Mouse (Mus musculus) bone marrow, adult 2 months (tissue): Measurements from ENCODE around the gene Il18.

Experiments used
- CTCF ChIP-seq: fragments of 200-500 bp; IDR thresholded peaks from 2 replicates; pipeline ENCODE4 v1.5.1; 2011; ENCODE audit warnings: low read length, control low read depth; ENCODE audit not compliant: control insufficient read depth, insufficient read depth
- POLR2A ChIP-seq: fragments of 200-500 bp; IDR thresholded peaks from 2 replicates; pipeline ENCODE4 v1.6.1; 2011; ENCODE audit warnings: low read depth, mild to moderate bottlenecking, control low read depth, low read length, borderline replicate concordance; ENCODE audit not compliant: control insufficient read depth

GRCm38 (mm10) chr9:50521562-50521961 is 33.1 kb upstream of the Il18 start:
- no peak for TF ChIP-seq POLR2A
- TF ChIP-seq CTCF: no peak
